Mouse (Mus musculus) olfactory bulb, adult 2 months (tissue): ENCODE measurements around the gene Ddx5.

Source experiments
- CTCF ChIP-seq: fragments of 200-500 bp; IDR thresholded peaks from 2 replicates; pipeline ENCODE4 v1.5.1; 2012; ENCODE audit warnings: low read depth, mild to moderate bottlenecking, low read length, moderate library complexity; ENCODE audit not compliant: insufficient read depth
- POLR2A ChIP-seq: fragments of 200-500 bp; IDR thresholded peaks from 2 replicates; pipeline ENCODE4 v1.6.1; 2012; ENCODE audit warnings: mild to moderate bottlenecking, low read depth, low read length, moderate library complexity; ENCODE audit not compliant: insufficient read depth

DNA sequence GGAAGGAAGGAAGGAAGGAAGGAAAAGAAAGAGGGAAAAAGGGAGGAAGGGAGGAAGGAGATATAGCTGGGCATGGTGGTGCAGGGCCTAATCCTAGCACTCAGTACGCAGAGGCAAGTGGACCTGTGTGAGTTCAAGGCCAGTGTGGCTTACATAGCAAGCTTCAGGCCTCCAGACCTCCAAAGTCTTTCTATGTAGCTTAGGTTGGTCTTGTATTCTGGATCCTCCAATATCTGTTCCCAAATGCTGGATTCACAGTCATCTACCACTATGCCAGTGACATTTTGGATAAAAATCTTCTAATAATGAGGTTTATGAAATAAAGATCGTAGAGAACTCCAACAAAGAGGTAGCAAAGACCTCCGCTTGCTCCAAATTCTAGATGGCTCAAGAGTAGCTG, 47.2 kb downstream of the Ddx5 start:
- no peak for TF ChIP-seq POLR2A
- TF ChIP-seq CTCF = no peak
